Mouse (Mus musculus): ENCODE measurements around the gene Ccdc180. TPM values are rescaled to one million over a fixed set of nuclear protein-coding genes. Genes with fewer than 3 reads are reported as not detected.

Gene Ccdc180
- polyA plus RNA-seq, 1 experiment from 2014 or later = 0.59 TPM

GRCm38 (mm10) chr4:45855803-45856424 lies 34.2 kb upstream of the Ccdc180 start:
- no peaks in the 10 kb centered on the region for H3K9me3 ChIP-seq (replicated peaks; ENCODE audit: control insufficient read depth, low read length, poor library complexity, severe bottlenecking)
- 51% methylated on average over 19 of the region's 19 CpGs for WGBS
- H3K27ac ChIP-seq (ENCODE audit: low read length) = no peak overlapping the region
- ATAC-seq = peak; percentile 70
- peaks cover 5% of the 10 kb centered on the region for H3K4me1 ChIP-seq (ENCODE audit: control insufficient read depth, insufficient read depth, low read length)
- H3K9ac ChIP-seq (ENCODE audit: low read depth, low read length) = no peak overlapping the region
- H3K36me3 ChIP-seq (ENCODE audit: control insufficient read depth, insufficient read depth, low read length) = no peaks in the 10 kb centered on the region
- H3K4me3 ChIP-seq (ENCODE audit: low read depth, low read length) = no peak overlapping the region
- no peak overlapping the region for H3K4me2 ChIP-seq (ENCODE audit: low read length)
- H3K27me3 ChIP-seq (ENCODE audit: control insufficient read depth, insufficient read depth, low read depth, low read length) = no peaks in the 10 kb centered on the region

GRCm38 (mm10) chr4:45861160-45861559 lies 28.9 kb upstream of the Ccdc180 start:
- H3K9me3 ChIP-seq (replicated peaks; ENCODE audit: control insufficient read depth, low read length, poor library complexity, severe bottlenecking) = no peaks in the 10 kb centered on the region
- no peak overlapping the region for H3K9ac ChIP-seq (ENCODE audit: low read depth, low read length)
- 56% methylated on average over 5 of the region's 5 CpGs for WGBS
- ATAC-seq = no peak
- H3K4me1 ChIP-seq (ENCODE audit: control insufficient read depth, insufficient read depth, low read length) = no peaks in the 10 kb centered on the region; the same call in 1 of the 2 replicates
- H3K27me3 ChIP-seq (ENCODE audit: control insufficient read depth, insufficient read depth, low read depth, low read length) = no peaks in the 10 kb centered on the region
- H3K4me2 ChIP-seq (ENCODE audit: low read length) = no peak overlapping the region
- H3K36me3 ChIP-seq (ENCODE audit: control insufficient read depth, insufficient read depth, low read length) = no peaks in the 10 kb centered on the region
- no peak overlapping the region for H3K4me3 ChIP-seq (ENCODE audit: low read depth, low read length)
- H3K27ac ChIP-seq (ENCODE audit: low read length) = no peak overlapping the region

- Histone ChIP-seq H3K27ac (ENCODE audit: low read length) (no peak overlapping the region), H3K4me3 (ENCODE audit: low read depth, low read length) (no peak overlapping the region), H3K9me3 (replicated peaks; ENCODE audit: control insufficient read depth, low read length, poor library complexity, severe bottlenecking) (no peaks in the 10 kb centered on the region), H3K4me1 (ENCODE audit: control insufficient read depth, insufficient read depth, low read length) (peaks cover 3% of the 10 kb centered on the region; the same call in 1 of the 2 replicates), H3K36me3 (ENCODE audit: control insufficient read depth, insufficient read depth, low read length) (no peaks in the 10 kb centered on the region), H3K27me3 (ENCODE audit: control insufficient read depth, insufficient read depth, low read depth, low read length) (no peaks in the 10 kb centered on the region), H3K9ac (ENCODE audit: low read depth, low read length) (no peak overlapping the region), H3K4me2 (ENCODE audit: low read length) (no peak overlapping the region)
- ATAC-seq = no peak
- 65% methylated on average over 8 of the region's 8 CpGs for WGBS
These were observed 22.7 kb upstream of the Ccdc180 start for GRCm38 (mm10) chr4:45867416-45867815.

- H3K4me3 ChIP-seq (ENCODE audit: low read depth, low read length) = peak overlapping the region; percentile 4; the same call in 1 of the 2 replicates
- no peaks in the 10 kb centered on the region for H3K9me3 ChIP-seq (replicated peaks; ENCODE audit: control insufficient read depth, low read length, poor library complexity, severe bottlenecking)
- H3K36me3 ChIP-seq (ENCODE audit: control insufficient read depth, insufficient read depth, low read length) = no peaks in the 10 kb centered on the region
- no peak overlapping the region for H3K9ac ChIP-seq (ENCODE audit: low read depth, low read length)
- no peak overlapping the region for H3K27ac ChIP-seq (ENCODE audit: low read length)
- H3K4me2 ChIP-seq (ENCODE audit: low read length) = peak overlapping the region; percentile 43
- no peaks in the 10 kb centered on the region for H3K27me3 ChIP-seq (ENCODE audit: control insufficient read depth, insufficient read depth, low read depth, low read length)
- H3K4me1 ChIP-seq (ENCODE audit: control insufficient read depth, insufficient read depth, low read length) = peaks cover 3% of the 10 kb centered on the region; the same call in 1 of the 2 replicates
- whole genome bisulfite sequencing = 24% methylated on average over 24 of the region's 24 CpGs
- no peak for ATAC-seq
These were observed 20.9 kb upstream of the Ccdc180 start for GRCm38 (mm10) chr4:45869021-45869815.

GRCm38 (mm10) chr4:45872147-45872546 lies 18.0 kb upstream of the Ccdc180 start:
- Histone ChIP-seq H3K4me3 (ENCODE audit: low read depth, low read length) (no peak overlapping the region), H3K27me3 (ENCODE audit: control insufficient read depth, insufficient read depth, low read depth, low read length) (no peaks in the 10 kb centered on the region), H3K4me1 (ENCODE audit: control insufficient read depth, insufficient read depth, low read length) (peaks cover 3% of the 10 kb centered on the region; the same call in 1 of the 2 replicates), H3K9me3 (replicated peaks; ENCODE audit: control insufficient read depth, low read length, poor library complexity, severe bottlenecking) (no peaks in the 10 kb centered on the region), H3K36me3 (ENCODE audit: control insufficient read depth, insufficient read depth, low read length) (no peaks in the 10 kb centered on the region), H3K27ac (ENCODE audit: low read length) (no peak overlapping the region), H3K9ac (ENCODE audit: low read depth, low read length) (no peak overlapping the region), H3K4me2 (ENCODE audit: low read length) (no peak overlapping the region)
- WGBS = no CpG with 5 or more reads among the region's 2 CpGs
- ATAC-seq = no peak

GRCm38 (mm10) chr4:45878929-45879328 lies 11.2 kb upstream of the Ccdc180 start:
- 40% methylated on average over 5 of the region's 5 CpGs for WGBS
- no peak for ATAC-seq
- Histone ChIP-seq H3K36me3 (ENCODE audit: control insufficient read depth, insufficient read depth, low read length) (no peaks in the 10 kb centered on the region), H3K4me1 (ENCODE audit: control insufficient read depth, insufficient read depth, low read length) (no peaks in the 10 kb centered on the region), H3K4me3 (ENCODE audit: low read depth, low read length) (no peak overlapping the region), H3K9ac (ENCODE audit: low read depth, low read length) (no peak overlapping the region), H3K4me2 (ENCODE audit: low read length) (no peak overlapping the region), H3K9me3 (replicated peaks; ENCODE audit: control insufficient read depth, low read length, poor library complexity, severe bottlenecking) (no peaks in the 10 kb centered on the region), H3K27me3 (ENCODE audit: control insufficient read depth, insufficient read depth, low read depth, low read length) (no peaks in the 10 kb centered on the region), H3K27ac (ENCODE audit: low read length) (no peak overlapping the region)

- no peaks in the 10 kb centered on the region for H3K4me1 ChIP-seq (ENCODE audit: control insufficient read depth, insufficient read depth, low read length)
- no peak overlapping the region for H3K9ac ChIP-seq (ENCODE audit: low read depth, low read length)
- ATAC-seq = no peak
- no peaks in the 10 kb centered on the region for H3K27me3 ChIP-seq (ENCODE audit: control insufficient read depth, insufficient read depth, low read depth, low read length)
- no peak overlapping the region for H3K4me2 ChIP-seq (ENCODE audit: low read length)
- 91% methylated on average over 9 of the region's 9 CpGs for WGBS
- H3K36me3 ChIP-seq (ENCODE audit: control insufficient read depth, insufficient read depth, low read length) = no peaks in the 10 kb centered on the region
- no peaks in the 10 kb centered on the region for H3K9me3 ChIP-seq (replicated peaks; ENCODE audit: control insufficient read depth, low read length, poor library complexity, severe bottlenecking)
- H3K4me3 ChIP-seq (ENCODE audit: low read depth, low read length) = no peak overlapping the region
- no peak overlapping the region for H3K27ac ChIP-seq (ENCODE audit: low read length)
These were observed 7.6 kb upstream of the Ccdc180 start for GRCm38 (mm10) chr4:45882521-45882920.

GRCm38 (mm10) chr4:45883250-45883649 lies 6.9 kb upstream of the Ccdc180 start:
- H3K36me3 ChIP-seq (ENCODE audit: control insufficient read depth, insufficient read depth, low read length) = no peaks in the 10 kb centered on the region
- H3K9ac ChIP-seq (ENCODE audit: low read depth, low read length) = no peak overlapping the region
- no peak for ATAC-seq
- H3K27ac ChIP-seq (ENCODE audit: low read length) = no peak overlapping the region
- no peaks in the 10 kb centered on the region for H3K4me1 ChIP-seq (ENCODE audit: control insufficient read depth, insufficient read depth, low read length)
- no peaks in the 10 kb centered on the region for H3K9me3 ChIP-seq (replicated peaks; ENCODE audit: control insufficient read depth, low read length, poor library complexity, severe bottlenecking)
- H3K4me2 ChIP-seq (ENCODE audit: low read length) = no peak overlapping the region
- H3K4me3 ChIP-seq (ENCODE audit: low read depth, low read length) = no peak overlapping the region
- WGBS = 94% methylated on average over 16 of the region's 16 CpGs
- H3K27me3 ChIP-seq (ENCODE audit: control insufficient read depth, insufficient read depth, low read depth, low read length) = no peaks in the 10 kb centered on the region

GRCm38 (mm10) chr4:45889487-45889886 lies 616 bp upstream of the Ccdc180 start:
- no peak for ATAC-seq
- Histone ChIP-seq H3K4me2 (ENCODE audit: low read length) (no peak overlapping the region), H3K27me3 (ENCODE audit: control insufficient read depth, insufficient read depth, low read depth, low read length) (no peaks in the 10 kb centered on the region), H3K27ac (ENCODE audit: low read length) (no peak overlapping the region), H3K4me1 (ENCODE audit: control insufficient read depth, insufficient read depth, low read length) (peaks cover 8% of the 10 kb centered on the region), H3K9me3 (replicated peaks; ENCODE audit: control insufficient read depth, low read length, poor library complexity, severe bottlenecking) (no peaks in the 10 kb centered on the region), H3K4me3 (ENCODE audit: low read depth, low read length) (no peak overlapping the region), H3K9ac (ENCODE audit: low read depth, low read length) (no peak overlapping the region), H3K36me3 (ENCODE audit: control insufficient read depth, insufficient read depth, low read length) (no peaks in the 10 kb centered on the region)
- 61% methylated on average over 6 of the region's 6 CpGs for WGBS

All from midbrain, embryonic 16.5 days (tissue).